Mouse (Mus musculus) embryo, embryonic 10 days (tissue): ENCODE results near the gene Wdr82.

ENCODE experiments used
- DNase-seq: peaks from one replicate; pipeline ENCODE4 v3.0.0-alpha.2; 2015; ENCODE audit warnings: low spot score

Wdr82 gene

DNA sequence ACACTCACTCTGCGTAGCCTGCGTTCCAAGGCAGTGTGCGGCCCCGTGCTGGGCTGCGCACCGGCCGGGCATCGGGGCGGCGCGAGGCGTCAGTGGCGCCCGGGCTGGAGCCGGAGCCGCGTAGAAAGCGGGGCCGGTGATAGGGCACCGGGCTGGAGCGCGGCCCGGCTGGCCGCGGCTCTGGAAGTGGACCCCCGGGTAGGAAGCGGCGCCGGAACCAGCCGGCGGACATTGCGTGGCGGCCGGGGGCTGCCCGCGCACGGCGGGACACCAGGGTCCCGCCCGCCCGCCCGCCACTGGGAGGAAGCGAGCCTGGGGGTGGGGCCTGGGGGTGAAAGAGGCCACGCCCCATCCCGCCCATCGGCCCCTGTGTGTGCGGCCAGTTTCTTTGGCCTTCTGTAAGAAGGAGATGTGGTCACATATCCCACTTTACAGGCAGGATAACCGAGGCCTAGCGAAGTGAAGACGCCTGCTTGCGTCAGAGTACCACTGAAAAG is 28.3 kb downstream of the Wdr82 start:
- peak; percentile 80 for DNase-seq

DNA sequence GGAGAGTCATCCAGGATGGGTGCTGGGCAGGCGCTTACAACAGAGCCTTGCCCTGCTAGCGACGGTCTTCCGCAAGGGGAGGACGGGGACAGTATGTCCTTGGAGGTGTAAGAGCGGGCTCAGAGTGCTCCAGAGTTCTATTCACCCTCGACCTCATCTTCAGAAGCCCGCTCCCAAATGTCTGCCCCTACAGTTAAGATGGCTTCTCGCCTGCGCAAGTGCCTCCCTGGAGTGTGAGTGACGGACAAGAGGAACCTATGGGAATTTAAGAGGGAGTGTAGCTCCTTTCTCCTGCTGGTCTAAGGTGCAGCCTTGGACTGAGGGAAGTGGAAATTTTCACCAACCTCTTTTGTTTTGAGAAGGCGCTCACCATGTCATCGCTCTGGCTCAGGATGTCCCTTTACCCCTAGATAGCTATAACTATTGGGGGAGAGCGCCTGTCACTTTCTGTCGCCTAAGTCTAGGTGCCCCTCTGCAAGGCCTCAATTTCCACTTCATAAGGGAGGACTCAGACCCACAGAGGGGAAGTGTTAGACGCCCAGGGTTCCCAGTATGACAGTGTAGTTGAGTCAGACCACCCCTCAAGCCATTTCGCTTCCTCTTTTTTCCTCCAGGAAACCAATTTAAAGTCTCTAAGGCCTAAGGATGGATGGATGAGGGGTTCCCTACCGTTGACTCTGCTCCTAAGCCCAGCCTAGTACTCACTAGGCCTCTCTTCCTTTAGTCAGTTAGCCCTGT is 29.0 kb downstream of the Wdr82 start, which contains the start of gene Ppm1m:
TSS of gene Ppm1m (minus strand) at position 212 of the 738 bp plus-strand sequence.
- no peak for DNase-seq

DNA sequence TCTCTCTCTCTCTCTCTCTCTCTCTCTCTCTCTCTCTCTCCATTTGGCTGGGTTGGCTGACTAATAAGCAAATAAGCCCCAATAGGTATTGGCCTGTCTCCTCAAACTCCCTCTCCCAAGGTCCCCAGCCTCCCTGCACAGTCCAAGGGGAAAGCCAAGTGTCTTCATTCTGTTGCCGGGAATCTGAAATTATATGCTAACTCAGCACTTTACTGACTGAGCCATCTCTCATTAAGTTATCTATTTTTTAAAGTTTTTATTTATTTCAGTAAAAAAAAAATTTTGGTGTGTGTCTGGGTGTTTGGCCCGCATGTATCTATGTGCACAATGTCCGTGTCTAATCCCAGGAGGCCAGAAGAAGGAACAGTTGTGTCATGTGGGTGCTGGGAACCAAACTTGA is 31.2 kb downstream of the Wdr82 start:
- DNase-seq: no peak

DNA sequence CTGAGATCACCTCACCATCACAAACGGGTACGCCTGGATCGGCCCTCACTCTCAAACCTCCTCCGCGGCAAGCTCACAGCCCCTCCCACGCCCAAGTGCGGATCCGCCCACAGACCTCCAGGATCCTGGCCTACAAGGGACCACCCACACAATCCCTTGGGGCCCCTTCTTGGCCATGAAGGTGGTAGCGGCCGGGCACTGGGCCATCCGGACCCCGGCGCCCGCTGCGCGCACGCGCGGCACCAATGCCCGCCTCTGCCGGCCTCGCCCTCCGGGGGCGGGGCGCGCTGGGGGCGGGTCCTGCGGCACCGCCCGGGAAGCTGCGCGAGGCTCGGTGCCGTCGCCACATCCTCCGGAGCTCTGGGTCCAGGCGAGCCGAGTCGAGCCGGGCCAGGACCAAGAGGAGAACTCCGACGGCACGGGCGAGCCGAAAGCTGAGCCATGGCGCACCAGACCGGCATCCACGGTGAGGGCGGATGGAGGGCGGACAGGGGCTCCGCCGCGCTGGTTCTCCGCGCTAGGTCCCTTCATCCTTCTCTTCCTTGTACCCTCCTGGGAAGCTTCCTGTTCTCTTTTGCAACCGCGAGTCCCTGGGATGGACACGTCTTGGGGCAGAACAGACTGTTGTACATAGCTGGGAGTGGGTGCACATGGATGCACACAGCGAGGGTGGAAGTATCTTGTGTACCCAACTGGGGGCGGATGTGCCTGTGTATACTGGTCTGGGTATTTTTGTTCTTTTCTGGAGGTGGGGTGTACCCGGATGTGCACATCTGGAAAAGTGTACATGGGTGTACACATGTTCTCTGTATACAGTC is 32.3 kb downstream of the Wdr82 start, which contains the start of gene Twf2:
TSS of gene Twf2 (plus strand) at position 290 of the 818 bp plus-strand sequence.
- peak; percentile 92 for DNase-seq

DNA sequence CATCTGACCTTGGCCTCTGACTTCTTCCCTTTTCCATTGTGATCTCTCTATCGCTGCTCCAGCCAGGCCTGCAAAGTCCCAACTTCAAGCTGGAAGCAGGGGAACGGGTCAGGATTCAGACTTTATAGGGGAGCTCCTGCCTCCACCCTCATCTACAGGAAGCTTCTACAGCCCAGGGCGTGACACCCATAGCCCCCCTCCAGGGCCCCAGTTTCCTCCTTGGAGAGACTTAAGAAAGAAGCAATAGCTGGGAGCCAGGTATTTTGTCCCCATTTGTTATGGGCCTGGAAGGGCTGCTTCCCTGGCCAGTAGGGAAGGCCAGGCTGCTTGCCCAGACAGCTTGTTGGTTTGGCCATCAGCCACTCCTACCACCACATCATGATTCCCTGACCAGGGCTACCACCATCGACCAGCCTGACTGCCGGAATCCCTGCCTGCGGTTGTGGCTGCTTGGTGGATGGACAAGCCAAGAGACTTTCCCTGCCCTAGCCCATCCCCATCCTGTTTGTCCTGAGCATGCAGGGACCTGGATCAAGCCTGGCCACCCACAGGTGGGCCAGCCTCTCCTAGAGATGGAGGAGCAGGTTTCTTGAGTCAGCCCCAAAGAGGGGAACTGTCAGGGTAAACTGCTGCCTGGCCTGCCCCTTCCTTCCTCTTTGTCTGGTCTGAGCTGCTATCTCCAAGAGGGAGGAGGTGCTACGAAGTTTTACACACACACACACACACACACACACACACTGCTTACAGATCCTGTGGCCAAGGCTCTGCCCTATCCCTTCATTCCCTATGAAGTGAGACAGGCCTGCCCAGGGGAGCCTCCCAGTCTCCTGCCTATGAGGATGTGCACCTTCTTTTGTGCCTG is 33.5 kb downstream of the Wdr82 start:
- DNase-seq: no peak

DNA sequence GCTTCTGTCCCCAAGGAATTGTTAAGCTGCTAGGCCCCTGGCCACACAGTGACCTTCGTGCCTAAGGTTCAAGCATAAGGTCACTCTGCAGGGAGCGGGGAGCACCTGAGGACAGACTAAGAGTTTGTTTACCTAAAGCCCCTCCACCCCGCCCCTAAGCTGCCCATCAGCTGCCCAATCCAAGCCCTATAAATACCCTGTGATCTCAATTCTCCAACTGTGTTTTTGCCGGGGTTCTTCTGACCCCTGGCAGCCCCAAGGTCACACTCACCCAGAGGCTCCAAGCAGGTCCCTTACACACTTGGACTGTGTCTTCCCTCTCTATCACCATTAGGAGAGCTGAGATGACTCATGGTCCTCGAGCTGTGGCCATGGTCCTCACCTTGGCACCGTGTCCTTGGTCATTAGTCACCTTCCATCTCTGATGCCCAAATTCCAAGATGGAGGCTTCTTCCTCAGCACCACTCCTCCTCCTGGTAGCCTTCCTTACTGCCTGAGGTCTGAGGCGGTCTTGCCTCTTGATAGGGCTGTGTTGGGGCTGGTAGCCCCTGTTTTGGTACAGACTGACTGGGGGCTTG is 35.1 kb downstream of the Wdr82 start:
- DNase-seq: no peak

DNA sequence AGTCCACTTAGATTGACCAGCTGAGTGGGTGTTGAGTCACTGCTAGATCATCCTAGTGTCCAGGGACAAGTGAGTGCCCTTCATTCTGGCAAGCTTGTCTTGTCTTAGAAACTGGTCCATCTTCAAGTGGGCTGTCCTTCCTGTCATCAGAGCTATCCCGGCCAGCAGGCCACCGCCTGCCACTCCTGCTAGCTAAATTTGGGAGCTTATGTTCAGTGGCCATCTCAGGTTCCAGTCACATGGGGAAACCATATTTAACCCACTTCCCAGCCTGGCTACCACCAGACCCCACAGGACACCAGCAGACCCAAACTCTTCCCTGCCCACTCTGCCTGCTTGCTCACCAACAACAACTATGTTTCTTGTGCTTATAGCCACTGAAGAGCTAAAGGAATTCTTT is 35.8 kb downstream of the Wdr82 start:
- DNase-seq: no peak

DNA sequence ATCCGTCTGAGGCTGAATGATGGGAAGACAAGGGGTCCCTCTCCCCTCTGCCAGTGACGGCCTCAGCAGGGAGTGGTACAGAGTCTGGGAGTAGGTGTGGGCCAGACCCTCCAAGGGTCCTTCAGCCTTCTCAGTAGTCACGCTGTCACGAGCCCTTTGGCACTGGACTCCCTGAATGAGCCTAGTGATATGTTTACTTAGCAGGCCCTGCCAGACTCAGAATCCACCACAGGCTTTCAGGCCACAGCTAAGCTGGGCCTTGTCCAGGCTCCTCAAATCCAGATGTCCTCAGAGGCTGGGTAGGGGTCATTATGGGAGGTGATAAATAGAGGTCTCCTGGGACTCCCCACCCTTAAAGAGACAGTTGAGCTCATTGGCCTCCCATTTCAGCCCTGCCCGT is 37.5 kb downstream of the Wdr82 start:
- DNase-seq: no peak

DNA sequence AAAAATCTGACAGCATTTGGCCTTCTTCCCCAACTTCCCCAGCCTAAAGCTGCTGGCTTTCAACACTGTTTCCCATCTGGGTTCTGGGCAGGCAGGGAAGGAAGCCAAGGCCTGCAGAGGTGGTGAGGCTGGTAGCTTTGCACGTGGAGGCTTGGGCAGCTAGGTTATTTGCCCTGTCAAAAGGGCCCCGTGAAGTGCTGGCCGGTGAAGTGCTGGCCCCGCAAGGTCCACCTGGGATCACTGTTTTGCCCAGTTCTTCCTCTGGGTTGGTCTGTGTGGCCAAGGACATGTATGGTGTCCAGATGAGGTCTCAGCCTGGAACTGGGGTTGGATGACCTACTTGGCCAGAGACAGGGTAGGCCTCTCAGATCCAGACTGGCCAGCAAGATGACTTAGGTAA is 39.2 kb downstream of the Wdr82 start:
- no peak for DNase-seq

DNA sequence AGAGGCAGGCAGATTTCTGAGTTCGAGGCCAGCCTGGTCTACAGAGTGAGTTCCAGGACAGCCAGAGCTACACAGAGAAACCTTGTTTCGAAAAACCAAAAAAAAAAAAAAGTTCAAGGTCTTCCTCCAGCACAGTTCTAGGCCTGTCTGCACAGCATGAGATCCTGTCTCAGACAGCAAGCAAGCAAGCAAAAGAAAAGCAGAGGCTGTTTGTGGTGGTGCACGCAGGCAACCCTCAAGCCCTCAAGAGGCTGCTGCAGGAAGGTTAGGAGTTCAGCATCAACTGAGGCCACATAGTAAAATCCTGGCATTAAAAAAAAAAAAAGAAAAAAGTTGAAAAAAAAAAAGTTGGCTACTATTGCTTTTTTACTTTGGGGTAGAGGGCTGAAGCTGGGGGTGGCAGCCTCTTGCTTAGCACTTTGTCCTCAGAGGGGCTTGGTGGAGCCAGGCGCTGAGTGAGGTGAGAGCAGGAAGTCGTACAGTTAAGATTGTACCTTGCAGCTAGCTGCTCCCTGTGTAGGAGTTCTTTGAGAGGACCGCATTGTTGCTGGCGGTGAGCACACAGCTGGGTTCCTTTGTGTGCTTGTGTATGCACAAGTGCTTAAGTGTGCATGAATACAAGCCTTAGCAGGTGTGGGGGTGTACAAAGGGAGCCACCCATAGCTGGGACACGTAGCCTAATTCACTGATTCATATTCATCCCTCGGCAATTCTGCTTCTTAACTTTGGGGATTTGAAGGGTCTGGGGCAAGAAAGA is 40.3 kb downstream of the Wdr82 start:
- peak; percentile 47 for DNase-seq

DNA sequence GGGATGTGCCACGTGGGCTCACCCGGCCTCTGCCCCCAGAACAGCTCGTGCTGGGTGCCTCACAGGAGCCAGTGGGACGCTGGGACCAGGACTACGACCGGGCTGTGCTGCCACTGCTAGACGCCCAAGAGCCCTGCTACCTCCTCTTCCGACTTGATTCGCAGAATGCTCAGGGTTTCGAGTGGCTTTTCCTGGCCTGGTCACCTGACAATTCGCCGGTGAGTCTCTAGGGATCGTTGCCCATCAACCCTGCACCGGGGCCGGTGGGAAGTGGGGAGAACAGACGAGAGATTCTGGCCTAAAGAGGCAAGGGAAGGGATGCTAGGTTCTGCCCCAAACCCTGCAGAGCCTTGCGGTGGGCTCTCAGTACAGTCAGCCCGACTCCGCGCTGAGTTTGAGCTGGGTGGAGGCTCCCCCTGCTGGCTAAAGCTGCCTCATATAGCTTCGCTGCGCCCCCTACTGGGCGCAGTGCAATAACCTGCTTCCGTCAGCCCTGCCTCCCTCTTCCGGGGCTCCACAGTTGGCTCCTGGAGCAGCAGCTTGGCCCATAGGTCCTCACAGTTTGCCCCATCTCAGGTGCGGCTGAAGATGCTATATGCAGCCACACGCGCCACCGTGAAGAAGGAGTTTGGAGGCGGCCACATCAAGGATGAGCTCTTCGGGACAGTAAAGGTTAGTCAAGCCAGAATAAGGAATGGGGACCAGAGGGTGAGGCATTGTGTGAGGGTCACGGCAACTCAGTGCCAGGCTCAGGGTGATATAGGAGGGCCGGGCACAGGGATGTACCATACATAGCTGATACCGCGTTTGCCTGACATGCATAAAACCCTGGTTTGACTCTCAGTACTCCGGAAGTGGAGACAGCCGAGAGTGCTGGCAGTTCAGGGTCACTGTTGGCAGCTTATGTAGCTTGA is 41.2 kb downstream of the Wdr82 start:
- DNase-seq: peak; percentile 92

DNA sequence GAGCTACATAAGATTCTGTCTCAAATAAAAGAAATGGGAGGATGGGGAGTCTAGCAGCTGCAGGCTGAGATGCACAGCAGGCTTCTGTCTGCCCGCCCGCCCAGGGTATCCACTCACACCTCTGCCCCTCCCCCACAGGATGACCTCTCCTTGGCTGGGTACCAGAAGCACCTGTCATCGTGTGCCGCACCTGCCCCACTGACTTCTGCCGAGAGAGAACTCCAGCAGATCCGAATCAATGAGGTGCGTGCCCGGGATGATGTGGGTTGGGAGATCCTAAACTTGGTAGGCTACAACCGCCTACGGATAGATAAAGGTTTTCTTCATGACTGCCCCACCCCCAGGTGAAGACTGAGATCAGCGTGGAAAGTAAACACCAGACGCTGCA is 41.9 kb downstream of the Wdr82 start:
- DNase-seq: no peak

DNA sequence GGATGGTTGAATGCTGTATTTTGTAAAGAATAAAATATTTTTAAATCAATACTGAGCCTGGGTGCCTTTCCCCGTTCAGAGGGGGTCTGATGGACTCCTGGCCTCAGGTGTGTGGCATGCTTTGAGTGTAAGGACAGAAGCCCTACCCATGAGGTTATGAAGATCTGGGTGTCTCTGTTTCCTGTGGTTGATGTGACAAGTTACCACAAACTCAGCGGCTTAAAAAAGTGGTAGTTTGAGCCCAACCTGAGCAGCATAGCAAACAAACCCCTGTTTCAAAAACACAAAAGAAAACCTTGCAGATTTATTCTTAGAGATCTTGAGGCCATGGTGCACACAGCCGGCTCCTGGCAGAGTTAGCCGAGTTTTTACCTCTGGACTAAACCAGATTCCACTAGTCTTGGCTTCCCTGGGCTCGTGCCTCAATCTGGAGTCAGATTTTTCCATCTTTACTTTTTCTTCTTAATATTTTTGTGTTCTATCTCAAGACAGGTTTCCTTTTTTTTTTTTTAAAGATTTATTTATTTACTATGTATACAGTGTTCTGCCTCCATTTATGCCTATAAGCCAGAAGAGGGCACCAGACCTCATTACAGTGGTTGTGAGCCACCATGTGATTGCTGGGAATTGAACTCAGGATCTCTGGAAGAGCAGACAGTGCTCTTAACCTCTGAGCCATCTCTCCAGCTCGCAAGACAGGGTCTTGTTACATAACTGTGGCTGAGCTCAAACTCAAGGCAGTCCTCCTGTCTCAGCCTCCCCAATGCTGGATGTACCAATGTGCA is 44.8 kb downstream of the Wdr82 start:
- no peak for DNase-seq

DNA sequence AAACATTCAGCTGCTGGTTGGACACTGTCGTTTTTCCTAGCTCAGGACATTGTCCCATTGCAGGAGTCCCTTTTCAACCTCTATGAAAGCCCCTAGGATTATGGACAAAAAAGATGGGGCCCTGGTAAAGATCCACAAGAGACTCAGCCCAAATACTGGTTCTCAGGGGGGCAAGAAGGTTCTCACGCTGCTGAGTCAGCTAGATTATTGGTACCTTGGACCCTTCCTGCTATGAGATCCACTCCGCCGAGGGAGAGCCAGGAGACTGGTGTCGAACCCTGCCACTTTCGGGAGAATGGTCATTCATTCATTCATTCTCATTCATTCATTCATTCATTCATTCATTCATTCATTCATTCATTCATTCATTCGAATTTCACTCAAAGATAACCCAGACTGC is 46.2 kb downstream of the Wdr82 start:
- no peak for DNase-seq

DNA sequence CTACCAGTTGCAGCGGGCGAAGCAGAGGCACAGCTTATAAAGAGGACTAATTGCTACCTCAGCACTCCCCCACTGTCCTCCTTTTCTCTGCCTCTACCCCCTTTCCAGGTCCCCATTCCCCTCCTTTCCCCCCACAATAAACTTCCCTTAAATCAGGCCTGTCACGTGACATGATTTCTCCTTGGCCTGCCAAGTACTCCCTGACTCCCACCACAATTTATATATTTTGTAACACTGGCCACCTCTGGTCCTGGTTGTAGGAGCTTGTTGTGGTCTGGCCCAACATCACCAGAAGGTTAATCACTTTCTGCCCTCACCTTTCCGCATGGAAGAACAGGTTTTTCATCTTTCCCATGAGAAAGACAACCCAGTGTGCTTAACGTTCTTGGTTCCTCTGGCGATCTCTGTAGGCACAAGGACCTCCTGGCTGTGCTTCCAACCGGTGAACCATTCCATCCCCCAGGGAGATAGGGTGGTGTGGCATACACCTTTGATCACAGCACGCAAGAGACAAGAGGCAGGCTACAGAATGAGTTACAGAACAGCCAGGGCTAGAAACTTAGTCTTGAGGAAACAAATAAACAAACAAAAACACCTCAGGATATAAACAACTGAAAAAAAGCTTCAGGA is 50.3 kb downstream of the Wdr82 start:
- no peak for DNase-seq

DNA sequence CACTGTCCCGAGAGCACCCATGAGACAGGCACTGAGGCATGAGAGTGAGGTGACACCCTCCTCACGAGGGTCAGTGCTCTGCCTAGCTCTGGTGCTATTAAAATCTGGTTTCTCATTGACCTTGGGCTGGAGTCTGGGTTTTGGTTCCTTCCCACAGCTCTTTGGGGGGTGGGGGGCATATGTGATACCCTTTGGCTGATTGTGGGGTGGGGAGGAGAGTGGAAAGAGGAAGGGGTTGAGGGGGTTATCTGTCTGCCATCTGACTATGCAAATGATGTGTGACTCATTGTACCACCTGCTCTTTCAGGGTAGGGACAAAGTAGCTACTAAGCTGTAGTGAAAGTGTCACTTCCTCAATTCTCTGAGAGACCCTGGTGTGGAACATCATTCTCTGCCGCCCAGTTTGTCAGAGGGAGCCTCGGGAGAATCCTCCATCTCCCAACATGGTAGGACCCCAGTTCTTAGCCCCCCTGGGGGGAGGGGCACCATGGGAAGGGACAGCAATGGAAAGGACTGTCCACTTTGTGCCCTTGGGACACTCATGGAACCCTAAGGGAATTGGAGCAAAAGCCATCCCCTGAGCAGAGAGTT is 51.6 kb downstream of the Wdr82 start, which contains the start of gene Tlr9:
TSS of gene Tlr9 (plus strand) at position 338 of the 591 bp plus-strand sequence.
- DNase-seq: no peak

DNA sequence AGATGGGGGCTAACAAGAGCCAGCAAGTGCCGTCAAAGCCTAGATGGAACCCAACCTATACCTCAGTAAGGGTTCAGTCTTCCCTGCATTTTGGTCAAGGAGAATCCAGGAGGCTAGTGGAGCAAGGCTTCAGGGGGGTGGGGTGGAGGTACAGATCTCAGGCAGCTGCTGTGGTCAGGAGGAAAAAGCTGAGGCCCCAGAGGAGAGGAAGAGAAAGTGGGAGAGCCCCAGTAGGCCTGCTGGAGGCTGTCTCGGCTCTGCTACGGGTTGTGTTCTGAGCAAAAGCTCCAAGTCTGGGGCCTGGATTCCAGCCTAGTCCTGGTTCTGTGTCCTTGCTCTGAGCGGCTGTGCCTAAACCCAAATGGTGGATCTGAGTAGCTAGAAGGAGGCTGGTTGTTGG is 52.3 kb downstream of the Wdr82 start:
- no peak for DNase-seq

DNA sequence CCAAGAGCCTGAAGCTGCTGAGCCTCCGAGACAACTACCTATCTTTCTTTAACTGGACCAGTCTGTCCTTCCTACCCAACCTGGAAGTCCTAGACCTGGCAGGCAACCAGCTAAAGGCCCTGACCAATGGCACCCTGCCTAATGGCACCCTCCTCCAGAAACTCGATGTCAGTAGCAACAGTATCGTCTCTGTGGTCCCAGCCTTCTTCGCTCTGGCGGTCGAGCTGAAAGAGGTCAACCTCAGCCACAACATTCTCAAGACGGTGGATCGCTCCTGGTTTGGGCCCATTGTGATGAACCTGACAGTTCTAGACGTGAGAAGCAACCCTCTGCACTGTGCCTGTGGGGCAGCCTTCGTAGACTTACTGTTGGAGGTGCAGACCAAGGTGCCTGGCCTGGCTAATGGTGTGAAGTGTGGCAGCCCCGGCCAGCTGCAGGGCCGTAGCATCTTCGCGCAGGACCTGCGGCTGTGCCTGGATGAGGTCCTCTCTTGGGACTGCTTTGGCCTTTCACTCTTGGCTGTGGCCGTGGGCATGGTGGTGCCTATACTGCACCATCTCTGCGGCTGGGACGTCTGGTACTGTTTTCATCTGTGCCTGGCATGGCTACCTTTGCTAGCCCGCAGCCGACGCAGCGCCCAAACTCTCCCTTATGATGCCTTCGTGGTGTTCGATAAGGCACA is 54.9 kb downstream of the Wdr82 start:
- DNase-seq: no peak
